Mouse (Mus musculus): ENCODE measurements around the gene Pitpnm1. TPM values are rescaled to one million over a fixed set of nuclear protein-coding genes. Genes with fewer than 3 reads are reported as not detected.
A peak's percentile ranks its signal among the peaks of the same experiment; 100 is the strongest.

The Pitpnm1 gene
- total and polyA plus RNA-seq, 2 experiments from 2014 or later: 82.9 to 127 TPM

DNA sequence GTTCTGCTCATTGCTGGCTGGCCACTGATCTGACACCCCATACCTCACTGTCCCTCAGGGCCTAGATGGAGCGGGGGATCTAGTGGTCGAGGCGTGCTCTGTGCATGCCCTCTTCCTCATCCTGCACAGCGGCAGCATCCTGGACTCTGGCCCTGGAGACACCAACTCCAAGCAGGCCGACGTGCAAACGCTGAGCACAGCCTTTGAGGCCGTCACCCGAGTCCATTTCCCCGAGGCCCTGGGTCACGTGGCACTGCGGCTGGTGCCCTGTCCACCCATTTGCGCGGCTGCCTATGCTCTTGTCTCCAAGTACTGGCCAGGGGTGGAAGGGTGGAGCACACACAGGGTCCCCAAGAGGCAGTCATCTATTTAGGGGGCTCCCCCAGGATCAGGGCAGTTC is 6.9 kb downstream of the Pitpnm1 start:
- Histone ChIP-seq H3K4me1 (ENCODE audit: insufficient read depth) (no peaks in the 10 kb centered on the region), H3K27me3 (ENCODE audit: insufficient read depth, low read length) (no peaks in the 10 kb centered on the region), H3K9ac (no peak overlapping the region), H3K36me3 (ENCODE audit: insufficient read depth) (peaks cover 56% of the 10 kb centered on the region), H3K27ac (ENCODE audit: low read depth, low read length) (no peak overlapping the region), H3K4me3 (ENCODE audit: low read depth, low read length) (no peak overlapping the region), H3K4me2 (ENCODE audit: low read depth) (no peak overlapping the region), H3K9me3 (ENCODE audit: low read length) (no peaks in the 10 kb centered on the region)
- no peak for TF ChIP-seq CTCF (IDR thresholded peaks at IDR 0.05; ENCODE audit: low read depth)
- 93% methylated on average over 14 of the region's 14 CpGs for WGBS
- ATAC-seq: no peak
- DNase-seq: no peak

GRCm38 (mm10) chr19:4108535-4108934 is 8.7 kb downstream of the Pitpnm1 start:
- no peak overlapping the region for H3K4me3 ChIP-seq (ENCODE audit: low read depth, low read length)
- 91% methylated on average over 9 of the region's 9 CpGs for WGBS
- no peak overlapping the region for H3K4me2 ChIP-seq (ENCODE audit: low read depth)
- H3K27ac ChIP-seq (ENCODE audit: low read depth, low read length): no peak overlapping the region
- peaks cover 66% of the 10 kb centered on the region for H3K36me3 ChIP-seq (ENCODE audit: insufficient read depth)
- no peak for ATAC-seq
- H3K9ac ChIP-seq: no peak overlapping the region
- H3K27me3 ChIP-seq (ENCODE audit: insufficient read depth, low read length): no peaks in the 10 kb centered on the region
- H3K9me3 ChIP-seq (ENCODE audit: low read length): no peaks in the 10 kb centered on the region
- H3K4me1 ChIP-seq (ENCODE audit: insufficient read depth): no peaks in the 10 kb centered on the region
- no peak for DNase-seq
- no peak for TF ChIP-seq CTCF (IDR thresholded peaks at IDR 0.05; ENCODE audit: low read depth)

- Histone ChIP-seq H3K4me1 (ENCODE audit: insufficient read depth) (no peaks in the 10 kb centered on the region), H3K9ac (no peak overlapping the region), H3K27me3 (ENCODE audit: insufficient read depth, low read length) (no peaks in the 10 kb centered on the region), H3K4me2 (ENCODE audit: low read depth) (no peak overlapping the region), H3K27ac (ENCODE audit: low read depth, low read length) (no peak overlapping the region), H3K9me3 (ENCODE audit: low read length) (no peaks in the 10 kb centered on the region), H3K36me3 (ENCODE audit: insufficient read depth) (peaks cover 74% of the 10 kb centered on the region), H3K4me3 (ENCODE audit: low read depth, low read length) (no peak overlapping the region)
- TF ChIP-seq CTCF (IDR thresholded peaks at IDR 0.05; ENCODE audit: low read depth): no peak
- DNase-seq (no peak), ATAC-seq (no peak)
- 95% methylated on average over 26 of the region's 26 CpGs for WGBS
These were observed 12.5 kb downstream of the Pitpnm1 start for GRCm38 (mm10) chr19:4112063-4112960.

DNA sequence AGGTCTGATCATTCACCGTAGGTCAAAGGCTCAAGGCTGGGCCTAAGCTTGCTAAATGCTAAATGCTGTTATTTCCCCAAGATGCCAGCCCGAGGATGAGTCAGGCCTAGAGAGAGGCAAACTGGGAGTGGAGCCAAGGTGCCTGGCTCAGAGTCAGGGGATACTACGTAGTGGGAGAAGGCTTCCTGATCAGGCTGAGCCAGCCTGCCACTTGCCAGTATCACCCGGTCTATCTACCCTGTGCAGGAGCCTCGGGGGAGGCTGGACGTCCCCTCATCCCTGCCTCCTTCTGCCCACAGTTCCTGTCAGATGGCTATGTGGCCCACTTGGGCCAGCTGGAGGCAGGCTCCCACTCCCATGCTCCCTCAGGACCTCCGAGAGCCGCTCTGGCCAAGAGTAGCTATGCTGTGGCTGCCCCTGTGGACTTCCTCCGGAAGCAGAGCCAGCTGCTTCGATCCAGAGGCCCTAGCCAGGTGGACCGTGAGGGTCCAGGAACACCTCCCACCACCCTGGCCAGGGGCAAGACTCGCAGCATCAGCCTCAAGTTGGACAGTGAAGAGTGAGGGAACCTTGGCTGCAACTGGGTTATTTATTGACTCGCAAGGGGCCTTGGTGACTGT is 13.5 kb downstream of the Pitpnm1 start:
- Histone ChIP-seq H3K4me1 (ENCODE audit: insufficient read depth) (no peaks in the 10 kb centered on the region), H3K27ac (ENCODE audit: low read depth, low read length) (no peak overlapping the region), H3K27me3 (ENCODE audit: insufficient read depth, low read length) (no peaks in the 10 kb centered on the region), H3K4me2 (ENCODE audit: low read depth) (no peak overlapping the region), H3K36me3 (ENCODE audit: insufficient read depth) (peaks cover 74% of the 10 kb centered on the region), H3K4me3 (ENCODE audit: low read depth, low read length) (no peak overlapping the region), H3K9ac (no peak overlapping the region), H3K9me3 (ENCODE audit: low read length) (no peaks in the 10 kb centered on the region)
- peak; percentile 43 for DNase-seq
- WGBS: 73% methylated on average over 13 of the region's 13 CpGs
- TF ChIP-seq CTCF (IDR thresholded peaks at IDR 0.05; ENCODE audit: low read depth): no peak
- 0 out of 2 replicates have a peak, but pooled peaks have one; percentile 28 for ATAC-seq

DNA sequence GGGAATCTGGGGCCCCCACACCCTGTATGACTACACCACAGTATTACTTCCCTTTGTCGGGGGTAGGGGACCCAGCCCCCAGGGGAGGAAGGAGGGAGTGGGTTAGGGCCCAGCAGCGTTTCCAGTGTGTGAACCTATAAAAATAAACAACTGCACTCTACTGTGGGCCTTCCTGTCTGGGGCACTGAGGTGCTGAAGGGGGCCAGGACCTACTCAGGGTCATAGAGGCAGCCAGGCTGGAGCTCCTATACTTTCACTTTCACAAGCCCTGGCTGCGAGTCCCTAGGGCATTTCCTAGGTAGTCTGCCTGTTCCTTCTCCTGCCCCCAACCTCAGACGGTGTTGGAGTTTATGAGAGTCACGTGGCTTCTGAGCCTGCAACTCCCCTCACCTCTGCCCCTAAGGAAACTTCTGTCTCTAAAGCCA is 14.0 kb downstream of the Pitpnm1 start:
- no peak overlapping the region for H3K4me2 ChIP-seq (ENCODE audit: low read depth)
- H3K36me3 ChIP-seq (ENCODE audit: insufficient read depth): peaks cover 71% of the 10 kb centered on the region
- H3K9me3 ChIP-seq (ENCODE audit: low read length): no peaks in the 10 kb centered on the region
- no peak overlapping the region for H3K9ac ChIP-seq
- H3K27ac ChIP-seq (ENCODE audit: low read depth, low read length): no peak overlapping the region
- H3K4me1 ChIP-seq (ENCODE audit: insufficient read depth): no peaks in the 10 kb centered on the region
- DNase-seq (no peak), ATAC-seq (0 out of 2 replicates have a peak, but pooled peaks have one; percentile 6)
- WGBS: 73% methylated on average over 5 of the region's 5 CpGs
- H3K4me3 ChIP-seq (ENCODE audit: low read depth, low read length): no peak overlapping the region
- H3K27me3 ChIP-seq (ENCODE audit: insufficient read depth, low read length): no peaks in the 10 kb centered on the region
- no peak for TF ChIP-seq CTCF (IDR thresholded peaks at IDR 0.05; ENCODE audit: low read depth)

- no peaks in the 10 kb centered on the region for H3K27me3 ChIP-seq (ENCODE audit: insufficient read depth, low read length)
- ATAC-seq: no peak
- no peaks in the 10 kb centered on the region for H3K4me1 ChIP-seq (ENCODE audit: insufficient read depth)
- no peak overlapping the region for H3K4me2 ChIP-seq (ENCODE audit: low read depth)
- H3K36me3 ChIP-seq (ENCODE audit: insufficient read depth): peaks cover 71% of the 10 kb centered on the region
- no peaks in the 10 kb centered on the region for H3K9me3 ChIP-seq (ENCODE audit: low read length)
- no peak overlapping the region for H3K4me3 ChIP-seq (ENCODE audit: low read depth, low read length)
- no peak overlapping the region for H3K9ac ChIP-seq
- no peak overlapping the region for H3K27ac ChIP-seq (ENCODE audit: low read depth, low read length)
- no peak for DNase-seq
- no peak for TF ChIP-seq CTCF (IDR thresholded peaks at IDR 0.05; ENCODE audit: low read depth)
- WGBS: 88% methylated on average over 10 of the region's 10 CpGs
These were observed 14.8 kb downstream of the Pitpnm1 start for GRCm38 (mm10) chr19:4114551-4114950.

- H3K27me3 ChIP-seq (ENCODE audit: insufficient read depth, low read length): no peaks in the 10 kb centered on the region
- H3K36me3 ChIP-seq (ENCODE audit: insufficient read depth): peaks cover 71% of the 10 kb centered on the region
- no peak overlapping the region for H3K9ac ChIP-seq
- TF ChIP-seq CTCF (IDR thresholded peaks at IDR 0.05; ENCODE audit: low read depth): no peak
- no peak for ATAC-seq
- no peak overlapping the region for H3K27ac ChIP-seq (ENCODE audit: low read depth, low read length)
- no peaks in the 10 kb centered on the region for H3K9me3 ChIP-seq (ENCODE audit: low read length)
- H3K4me3 ChIP-seq (ENCODE audit: low read depth, low read length): no peak overlapping the region
- WGBS: 94% methylated on average over 10 of the region's 10 CpGs
- no peak for DNase-seq
- no peaks in the 10 kb centered on the region for H3K4me1 ChIP-seq (ENCODE audit: insufficient read depth)
- no peak overlapping the region for H3K4me2 ChIP-seq (ENCODE audit: low read depth)
These were observed 15.3 kb downstream of the Pitpnm1 start for GRCm38 (mm10) chr19:4115144-4115543.
